Mouse (Mus musculus) embryo, embryonic 10.5 days (tissue): ENCODE measurements at regions not wholly inside any gene's neighbourhood (a gene's known extent, or its start where the extent isn't known, plus 50 kb on each side); places are given as distances from the start of the nearest gene placed in this dataset.
A peak's percentile ranks its signal among the peaks of the same experiment; 100 is the strongest.

ENCODE experiments used
- DNase-seq: peaks from one replicate; pipeline ENCODE4 v3.0.0-alpha.2; 2015; ENCODE audit warnings: low spot score

- no peak for DNase-seq
Measured at GRCm38 (mm10) chr3:143398966-143399365, 517.2 kb upstream of the Pkn2 start.

- no peak for DNase-seq
Measured at GRCm38 (mm10) chr3:143384357-143384756, 502.6 kb upstream of the Pkn2 start.

- DNase-seq, result peak; percentile 89
Measured at GRCm38 (mm10) chr3:143379193-143379592, 497.4 kb upstream of the Pkn2 start.

DNA sequence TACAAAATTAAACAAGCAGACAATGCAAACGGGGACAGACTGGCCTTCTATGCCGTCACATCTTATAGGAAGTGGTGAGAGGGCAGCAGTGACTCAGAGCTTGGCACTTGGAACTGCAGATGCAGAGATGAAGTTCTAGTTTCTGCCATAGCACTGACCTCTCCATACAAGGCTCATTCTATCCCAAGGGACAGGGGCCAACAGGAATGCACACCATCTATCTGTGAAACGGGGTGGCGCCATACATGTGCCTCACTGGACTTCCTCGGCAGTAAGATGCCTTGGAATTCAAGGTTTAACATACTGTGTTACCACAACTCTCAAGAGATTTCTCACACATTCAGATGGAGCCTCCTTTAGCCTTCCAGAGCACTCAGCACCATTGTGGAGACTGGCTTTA is 495.6 kb upstream of the Pkn2 start:
- DNase-seq, result no peak

- DNase-seq, result no peak
Measured at GRCm38 (mm10) chr3:143375527-143376061, 493.8 kb upstream of the Pkn2 start.

DNA sequence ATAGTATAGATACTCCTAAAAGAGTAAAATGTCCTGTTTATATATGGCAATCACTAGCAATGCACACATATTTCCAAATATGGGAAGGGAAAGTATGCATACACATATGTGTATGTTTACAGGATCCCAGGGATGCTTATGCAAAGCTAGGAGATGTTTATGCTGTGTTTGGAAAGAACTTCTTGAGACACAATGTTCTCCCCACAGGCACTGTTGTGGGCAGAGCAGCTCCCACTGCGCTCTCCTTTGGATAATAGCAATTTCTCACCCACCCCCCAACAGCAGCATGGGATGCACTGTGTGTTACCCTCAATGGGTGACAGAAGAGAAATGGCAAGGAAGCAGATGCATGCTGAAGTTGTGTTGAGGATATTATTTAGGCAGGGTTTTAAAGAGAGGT is 491.7 kb upstream of the Pkn2 start:
- no peak for DNase-seq

- no peak for DNase-seq
Measured at GRCm38 (mm10) chr3:143369002-143369401, 487.2 kb upstream of the Pkn2 start.

DNA sequence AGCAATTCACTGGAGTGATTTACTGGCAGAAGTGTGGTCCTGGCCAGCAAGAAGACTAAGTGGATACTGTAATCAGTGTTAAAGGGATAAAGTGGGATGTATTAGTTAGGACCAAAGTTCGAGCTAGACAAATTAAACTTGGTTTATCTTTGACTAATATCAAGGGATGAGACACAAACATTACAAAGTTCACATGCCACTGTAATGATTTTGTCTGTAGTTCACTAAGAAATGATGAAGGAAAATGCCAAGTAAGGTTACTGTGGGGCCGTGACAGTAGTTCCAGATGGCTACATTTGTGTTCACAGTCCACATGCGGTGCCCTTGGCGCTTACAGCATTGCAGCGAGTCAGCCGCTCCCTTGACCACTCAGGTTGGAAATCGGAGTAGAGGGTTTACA is 458.2 kb upstream of the Pkn2 start:
- DNase-seq, result no peak

DNA sequence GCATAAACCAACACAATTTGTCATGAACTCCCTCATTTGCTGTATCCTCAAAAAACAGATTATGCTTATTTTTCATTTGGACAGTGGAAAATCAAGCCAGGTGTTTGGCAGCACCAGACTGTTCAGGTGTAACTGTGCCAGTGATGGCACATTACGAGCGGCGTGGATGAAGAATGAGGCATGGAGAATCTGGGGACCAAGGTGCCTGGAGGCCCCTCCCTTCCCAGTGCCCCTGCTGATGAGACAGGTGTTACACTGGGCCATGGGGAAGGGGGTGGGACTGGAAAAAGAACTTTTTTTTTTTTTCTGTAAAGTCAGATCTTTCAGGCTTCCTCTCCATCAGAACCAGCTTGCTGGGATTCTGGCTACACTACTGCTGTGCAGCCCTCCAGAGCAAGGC is 451.5 kb upstream of the Pkn2 start:
- no peak for DNase-seq

DNA sequence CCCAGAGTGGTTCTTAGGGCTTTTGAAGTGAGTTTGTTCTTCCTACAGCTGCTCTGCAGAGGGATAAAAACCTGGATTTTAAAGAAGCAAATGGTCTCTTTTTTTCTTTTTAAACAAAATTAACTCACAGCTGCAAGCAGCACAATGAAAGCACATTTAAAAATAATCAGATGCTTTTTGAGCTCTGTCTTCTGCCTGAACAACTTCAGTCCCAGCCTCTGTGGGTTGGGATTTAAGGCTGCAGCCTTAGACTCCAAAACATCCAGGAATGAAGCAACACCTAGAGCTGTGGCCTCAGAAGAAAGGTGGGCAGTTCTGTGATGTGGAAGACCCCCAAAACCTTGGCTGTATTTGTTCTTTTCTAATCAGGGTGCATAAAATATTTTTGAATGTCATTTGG is 446.7 kb upstream of the Pkn2 start:
- DNase-seq, result no peak

GRCm38 (mm10) chr3:143327652-143328051 is 445.8 kb upstream of the Pkn2 start:
- no peak for DNase-seq

- no peak for DNase-seq
Measured at GRCm38 (mm10) chr3:143316457-143316856, 434.7 kb upstream of the Pkn2 start.

GRCm38 (mm10) chr3:143291793-143292192 is 410.0 kb upstream of the Pkn2 start:
- no peak for DNase-seq

- DNase-seq, result no peak
Measured at GRCm38 (mm10) chr3:143264132-143264531, 382.3 kb upstream of the Pkn2 start.

DNA sequence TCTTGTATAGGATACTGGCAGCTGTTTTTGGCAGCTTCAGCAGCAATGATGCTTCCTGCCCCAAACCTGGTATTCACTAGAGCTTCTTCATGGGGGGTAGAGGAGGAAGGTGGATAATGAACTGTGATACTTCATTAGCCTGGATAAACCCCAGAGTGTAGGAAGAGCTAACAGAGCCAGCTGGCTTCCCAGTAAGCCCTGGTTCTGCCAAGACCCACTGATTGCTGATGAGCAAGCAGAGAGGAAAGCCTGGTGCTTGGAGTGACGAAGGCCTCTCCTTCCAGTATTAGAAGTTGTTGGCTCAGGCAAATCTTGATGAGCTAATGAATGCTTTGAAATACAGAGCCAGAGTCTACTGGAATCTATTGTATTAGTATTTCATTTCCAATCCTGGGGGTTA is 370.8 kb upstream of the Pkn2 start:
- DNase-seq, result no peak

DNA sequence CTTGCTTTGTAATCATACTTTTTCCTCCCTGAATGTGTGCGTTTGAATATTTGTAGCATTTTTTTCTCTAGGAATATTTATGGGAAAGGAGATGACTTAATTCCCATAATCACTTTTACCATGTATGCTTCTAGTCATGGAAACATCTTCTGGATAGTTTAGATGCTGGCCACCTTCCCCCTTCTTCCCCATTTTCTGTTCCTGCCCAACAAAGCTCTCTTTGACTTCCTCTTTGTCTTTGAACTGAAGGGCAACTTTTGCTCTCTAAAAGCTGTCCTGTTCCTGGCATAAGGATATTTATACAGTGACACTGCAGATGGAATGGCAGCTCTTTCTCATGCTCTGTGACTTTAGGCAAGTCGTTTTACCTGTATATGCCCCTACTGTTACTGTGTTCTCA is 370.2 kb upstream of the Pkn2 start:
- no peak for DNase-seq

DNA sequence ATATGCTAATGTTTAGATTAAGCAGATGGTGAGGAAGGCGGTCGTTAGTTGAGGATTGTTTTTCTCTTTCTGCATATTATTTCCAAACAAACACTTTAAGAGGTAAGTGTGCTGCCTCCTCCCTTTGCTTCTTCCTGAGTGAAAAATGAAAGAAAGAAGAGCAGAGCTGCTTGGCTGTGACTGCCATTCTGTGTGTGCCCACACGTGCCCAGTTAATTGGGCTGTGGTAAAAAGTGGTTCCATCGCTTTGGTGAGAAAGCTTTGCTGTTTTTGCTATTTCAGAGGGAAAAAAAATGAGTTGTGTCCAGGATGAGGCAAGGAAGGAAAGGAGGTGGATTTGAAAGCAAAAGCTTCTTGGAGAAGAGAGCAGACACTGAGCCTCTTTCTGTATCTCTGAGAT is 360.9 kb upstream of the Pkn2 start:
- no peak for DNase-seq

- DNase-seq, result peak; percentile 48
Measured at GRCm38 (mm10) chr3:143240545-143241383, 359.0 kb upstream of the Pkn2 start.

DNA sequence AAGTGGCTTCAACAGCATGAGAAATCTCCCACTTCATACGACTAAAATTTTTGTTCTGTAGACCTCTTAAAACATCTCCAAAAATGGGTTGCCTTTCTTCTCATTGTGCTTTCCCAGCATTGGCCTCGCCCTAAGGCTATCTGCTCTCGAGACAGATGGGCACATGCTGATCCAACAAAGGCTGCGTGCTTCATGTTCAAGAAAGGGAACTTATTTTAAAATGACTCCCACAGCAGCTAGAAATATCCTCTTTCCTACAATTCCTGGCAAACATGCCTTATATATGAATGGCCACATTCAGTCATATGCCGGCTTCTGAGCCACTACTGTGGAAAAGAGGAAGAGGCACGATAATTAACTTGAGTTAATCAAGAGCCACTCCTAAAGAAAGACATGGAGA is 356.7 kb upstream of the Pkn2 start:
- no peak for DNase-seq

DNA sequence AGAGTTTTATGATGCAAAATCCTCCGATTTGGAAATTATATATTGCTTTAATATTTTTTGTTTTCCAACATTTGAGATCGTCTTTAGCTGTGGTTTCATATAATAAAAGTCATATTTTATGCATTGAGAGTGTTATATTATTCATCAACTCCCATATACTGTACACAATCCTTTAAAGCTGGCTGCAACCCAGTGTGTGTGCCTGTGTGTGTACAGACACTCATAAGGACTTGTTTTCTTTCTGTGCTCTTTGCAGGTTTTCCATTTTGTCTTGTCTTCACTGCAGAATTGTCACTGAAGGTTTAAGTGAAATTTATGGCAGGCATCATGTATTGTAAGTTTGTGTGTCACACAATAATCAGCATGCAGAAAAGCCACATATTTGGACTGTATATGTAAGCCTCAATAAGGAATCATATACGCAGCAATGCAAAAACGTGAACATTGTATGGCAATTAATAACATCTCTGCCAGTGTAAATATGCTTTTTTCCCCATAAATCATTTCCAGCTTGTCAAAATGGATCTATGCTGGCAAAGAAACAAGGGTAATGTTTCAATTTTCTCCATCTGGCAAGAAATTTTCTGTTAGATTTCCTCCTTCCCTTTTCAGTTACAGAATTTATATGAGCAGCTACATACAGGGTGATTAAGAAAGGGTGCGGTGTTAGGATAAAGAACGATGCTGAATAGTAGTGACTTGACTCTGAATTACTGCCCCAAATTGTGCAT is 342.4 kb upstream of the Pkn2 start:
- DNase-seq, result no peak

- DNase-seq, result no peak
Measured at GRCm38 (mm10) chr3:143193263-143193970, 311.6 kb upstream of the Pkn2 start.

DNA sequence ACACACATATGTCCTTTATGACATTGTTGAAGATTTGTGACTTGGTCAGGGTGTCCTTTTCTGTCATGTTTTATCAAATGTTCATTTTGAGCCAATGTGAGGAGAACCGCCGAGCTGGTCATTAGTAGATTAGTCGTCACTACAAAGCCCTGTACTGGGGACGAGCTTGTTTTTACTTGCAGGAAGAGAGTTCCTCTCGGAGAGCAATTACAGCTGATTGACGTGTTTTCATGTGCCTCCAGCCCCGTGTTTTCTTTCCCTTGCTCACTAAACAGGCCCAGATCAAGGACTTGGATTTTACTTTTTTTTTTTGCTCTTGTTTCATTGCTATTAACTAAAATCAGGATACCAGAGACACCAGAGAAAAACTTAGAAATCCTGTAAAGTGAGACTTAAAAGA is 307.1 kb upstream of the Pkn2 start:
- DNase-seq, result peak; percentile 27

GRCm38 (mm10) chr3:143173971-143174370 is 292.2 kb upstream of the Pkn2 start:
- DNase-seq, result no peak
